Mouse (Mus musculus) adrenal gland, adult 2 months (tissue): ENCODE results near the gene Adcy3. TPM values are rescaled to one million over a fixed set of nuclear protein-coding genes. Genes with fewer than 3 reads are reported as not detected.
"Not testable (repeated sequence)": the region's sequence is repeated elsewhere in the genome, so short reads cannot be mapped to it uniquely, and the experiment has no call there.

Experiments used
- DNase-seq: peaks from one replicate; pipeline ENCODE4 v3.0.0; 2021
- polyA plus RNA-seq: library from polyadenylated mRNA; depleted of rRNA; stranded (reverse); fragments of >200 nt; gene quantifications from 2 replicates; pipeline ENCODE4 v1.2.3, GENCODE M21; 2012
- total RNA-seq, 2 experiments: library from RNA; stranded (reverse); gene quantifications; 2 replicates each; pipeline ENCODE4 v1.2.3; 2021

Adcy3 gene
- total and polyA plus RNA-seq, 3 experiments: 25.5 to 94.2 (median 43.3) TPM

GRCm38 (mm10) chr12:4180507-4180906, 47.6 kb downstream of the Adcy3 start:
- no peak for DNase-seq

- no peak for DNase-seq
Observed at GRCm38 (mm10) chr12:4184648-4185047, 51.7 kb downstream of the Adcy3 start.

- peak; percentile 85 for DNase-seq
Observed at GRCm38 (mm10) chr12:4188171-4189059, 55.5 kb downstream of the Adcy3 start.

DNA sequence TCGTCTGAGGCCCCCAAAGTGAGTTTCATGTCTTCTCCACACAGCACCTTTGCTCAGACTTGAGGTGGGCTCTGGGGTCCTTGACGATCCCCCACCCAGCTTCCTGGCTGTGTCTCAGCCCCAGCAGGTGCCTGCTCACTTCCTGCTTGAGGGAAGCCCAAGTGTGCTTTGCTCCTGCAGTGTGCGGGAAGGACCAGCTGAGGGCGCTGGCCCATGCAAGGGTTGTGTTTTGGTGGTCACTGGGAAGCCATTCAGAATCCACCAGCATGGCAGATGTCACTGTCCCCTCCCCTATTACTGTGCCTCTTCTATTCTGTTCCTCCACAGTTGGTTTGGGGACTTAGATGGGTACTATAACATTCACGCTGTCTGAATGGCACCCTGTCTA, 56.2 kb downstream of the Adcy3 start:
- no peak for DNase-seq

DNA sequence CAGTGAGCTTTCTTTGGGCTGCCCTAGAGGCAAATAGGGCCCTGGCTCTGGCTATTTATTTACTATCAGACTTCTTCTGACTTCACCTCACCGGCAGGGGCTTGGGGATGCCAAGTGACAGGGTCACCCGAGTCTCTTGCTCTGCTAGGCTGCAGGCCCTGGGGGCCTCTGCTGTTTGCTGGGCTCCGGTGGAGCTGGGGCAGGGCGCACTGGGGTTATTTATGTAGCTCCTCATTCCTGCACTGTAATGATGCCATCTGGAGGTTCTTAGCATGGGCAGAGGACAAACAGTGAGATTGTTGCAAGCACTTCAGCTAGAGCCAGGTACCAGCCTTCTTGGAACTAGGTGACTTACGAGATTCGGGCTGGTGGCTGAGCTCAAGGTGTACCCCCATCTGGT, 59.6 kb downstream of the Adcy3 start:
- no peak for DNase-seq

- DNase-seq: no peak
Observed at GRCm38 (mm10) chr12:4193025-4193740, 60.3 kb downstream of the Adcy3 start.

DNA sequence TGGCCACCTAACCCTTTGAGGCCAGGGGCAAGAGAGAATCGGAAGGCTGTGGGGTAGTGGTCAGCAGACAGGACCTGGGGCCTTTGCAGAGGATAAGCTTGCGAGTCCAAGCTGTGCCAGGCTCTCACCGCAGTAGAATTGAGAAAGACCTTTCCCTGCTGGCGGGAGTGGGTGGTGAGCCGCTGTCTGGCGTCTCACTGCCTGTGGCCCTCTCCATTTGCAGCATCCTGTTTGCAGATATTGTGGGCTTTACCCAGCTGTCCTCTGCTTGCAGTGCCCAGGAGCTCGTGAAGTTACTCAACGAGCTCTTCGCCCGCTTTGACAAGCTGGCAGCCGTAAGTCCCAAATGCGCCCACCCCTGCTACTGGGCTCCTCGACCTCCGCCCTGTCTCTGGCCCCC, 61.7 kb downstream of the Adcy3 start:
- DNase-seq: no peak

DNA sequence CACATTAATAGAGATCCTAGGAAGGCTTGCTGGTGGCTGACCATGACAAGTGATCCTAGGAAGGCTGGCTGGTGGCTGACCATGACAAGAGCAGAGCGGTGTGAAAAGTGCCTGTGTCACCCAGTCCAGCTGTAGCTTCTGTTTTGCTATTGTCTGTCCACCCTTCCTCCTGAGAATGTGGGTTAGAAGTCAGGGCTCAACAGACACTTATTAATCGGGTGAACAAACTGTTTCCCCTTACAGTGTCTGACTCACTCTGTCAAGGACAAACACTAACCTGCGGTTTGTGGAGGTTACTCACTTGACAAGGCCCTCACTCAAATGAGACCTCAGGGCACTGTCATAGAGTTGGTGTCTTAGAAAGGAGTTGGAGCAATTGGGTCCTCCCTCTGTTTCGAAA, 65.8 kb downstream of the Adcy3 start:
- DNase-seq: peak; percentile 73

GRCm38 (mm10) chr12:4199271-4199670, 66.4 kb downstream of the Adcy3 start:
- no peak for DNase-seq

DNA sequence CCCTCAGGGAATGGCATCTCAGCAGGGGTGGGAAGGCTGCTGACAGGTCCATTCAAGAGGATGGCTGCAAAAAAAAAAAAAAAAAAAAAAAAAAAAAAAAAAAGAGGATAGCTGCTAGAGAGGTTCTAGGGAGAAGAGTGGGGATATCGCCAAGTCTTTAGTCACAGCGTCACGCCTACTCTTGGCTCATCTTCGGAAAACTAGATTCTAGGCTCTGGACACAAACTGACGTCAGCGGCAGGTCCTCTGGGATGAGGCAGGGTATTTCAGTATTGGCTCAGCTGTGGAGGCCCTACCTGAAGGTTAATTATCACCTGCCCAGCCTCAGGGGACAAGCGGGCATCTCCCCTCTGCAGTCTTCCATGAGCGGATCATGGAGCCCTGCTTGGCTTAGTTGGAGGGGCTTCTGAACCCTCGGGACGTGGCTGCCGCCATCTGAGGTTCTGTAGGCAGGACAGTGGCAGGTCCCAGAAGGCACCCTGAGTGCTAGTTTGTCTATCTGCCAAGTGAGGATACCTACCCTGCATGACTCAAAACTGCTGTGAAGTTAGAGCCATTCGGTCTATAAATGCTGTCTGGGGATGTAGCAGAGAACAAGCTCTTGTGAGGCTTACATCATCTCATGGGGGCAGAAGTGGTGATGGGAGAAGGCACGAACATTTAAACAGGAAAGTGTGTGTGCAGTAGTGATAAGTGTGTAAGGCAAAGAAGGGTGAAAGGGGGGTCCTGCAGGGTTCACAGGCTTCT, 68.7 kb downstream of the Adcy3 start:
- DNase-seq: peak; percentile 51

- DNase-seq: no peak
Observed at GRCm38 (mm10) chr12:4202206-4202605, 69.3 kb downstream of the Adcy3 start.

GRCm38 (mm10) chr12:4206106-4206505, 73.2 kb downstream of the Adcy3 start:
- DNase-seq: no peak

- peak; percentile 68 for DNase-seq
Observed at GRCm38 (mm10) chr12:4208405-4209133, 75.7 kb downstream of the Adcy3 start.

DNA sequence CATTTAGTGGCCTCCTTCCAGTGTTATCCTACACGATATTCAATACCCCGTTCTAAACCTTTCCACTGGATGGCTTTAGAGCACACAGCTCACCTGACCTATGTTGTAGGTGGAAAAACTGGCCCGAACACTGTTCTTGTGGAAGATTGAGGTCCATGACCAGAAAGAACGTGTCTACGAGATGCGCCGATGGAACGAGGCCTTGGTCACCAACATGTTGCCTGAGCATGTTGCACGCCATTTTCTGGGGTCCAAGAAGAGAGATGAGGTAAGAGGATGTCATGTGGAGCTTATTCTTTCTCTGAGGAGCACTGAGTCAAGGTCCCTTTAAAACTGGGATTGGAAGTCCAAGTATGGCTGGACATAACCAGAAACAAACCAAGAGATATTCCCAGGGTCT, 76.3 kb downstream of the Adcy3 start:
- no peak for DNase-seq

- no peak for DNase-seq
Observed at GRCm38 (mm10) chr12:4211174-4211573, 78.3 kb downstream of the Adcy3 start.

DNA sequence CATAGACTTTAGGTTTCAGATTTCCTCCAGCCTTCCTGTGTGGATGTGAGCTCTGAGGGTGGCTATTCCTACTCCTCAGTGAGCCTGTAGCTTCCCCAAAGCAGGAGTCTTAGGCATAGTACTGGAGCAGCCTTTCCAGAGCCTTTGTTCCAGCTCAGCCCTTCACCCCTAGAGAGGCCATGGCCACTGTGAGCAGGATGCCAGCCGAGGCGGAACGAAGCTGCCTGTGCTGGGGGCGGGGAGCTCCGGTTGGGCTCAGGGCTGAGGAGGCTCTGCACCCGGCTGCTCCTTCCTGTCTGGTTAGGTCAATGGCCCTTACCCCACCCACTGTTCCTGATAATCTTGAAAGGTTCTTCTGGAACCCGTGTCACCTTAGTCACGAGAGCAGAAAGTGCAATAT, 80.0 kb downstream of the Adcy3 start:
- DNase-seq: peak; percentile 84

- no peak for DNase-seq
Observed at GRCm38 (mm10) chr12:4230156-4230555, 97.3 kb downstream of the Adcy3 start.

DNA sequence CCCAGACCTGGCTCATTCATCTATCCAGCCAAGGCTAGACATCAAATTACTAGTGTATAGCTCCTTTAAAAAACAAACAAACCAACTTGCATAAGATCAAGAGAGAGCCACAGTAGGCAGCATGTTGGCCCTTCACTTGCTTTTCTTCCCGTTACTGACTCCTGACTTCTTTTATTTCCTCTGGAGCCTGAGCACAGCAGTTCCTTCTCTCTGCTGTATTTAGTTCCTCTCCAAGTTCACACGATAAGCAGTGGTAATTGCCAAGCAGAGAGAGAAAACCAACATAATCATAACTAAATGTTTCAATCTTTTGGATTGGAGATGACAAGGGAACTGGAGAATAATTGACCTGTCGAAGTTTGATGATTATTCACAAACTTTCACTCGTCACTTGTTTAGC, 99.9 kb downstream of the Adcy3 start:
- DNase-seq: no peak

- peak; percentile 97 for DNase-seq
Observed at GRCm38 (mm10) chr12:4233572-4234508, 100.9 kb downstream of the Adcy3 start, which contains the start of the genes Ptrhd1 and Cenpo. Gene Ptrhd1, plus strand, starts transcription at chr12:4234027. Gene Cenpo, minus strand, starts transcription at chr12:4234294.

DNA sequence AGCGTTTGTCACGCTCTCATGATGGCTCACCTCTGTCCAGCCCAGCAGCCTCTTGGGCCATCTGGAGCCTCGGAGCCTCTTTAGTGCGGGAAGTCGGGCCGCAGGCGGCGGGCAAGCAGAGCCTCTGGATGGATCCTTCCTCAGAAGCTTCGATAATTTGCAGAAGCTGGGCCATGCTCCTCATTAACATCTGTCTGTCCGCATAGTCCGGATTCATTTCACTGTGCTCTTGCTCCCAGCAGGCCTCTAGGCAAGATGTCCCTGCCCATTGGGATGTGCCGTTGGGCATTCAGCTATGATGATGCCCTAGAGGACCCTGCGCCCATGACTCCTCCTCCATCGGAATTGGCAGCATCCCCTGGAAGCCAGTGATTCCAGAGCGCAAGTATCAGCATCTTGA, 104.6 kb downstream of the Adcy3 start:
- DNase-seq: no peak

DNA sequence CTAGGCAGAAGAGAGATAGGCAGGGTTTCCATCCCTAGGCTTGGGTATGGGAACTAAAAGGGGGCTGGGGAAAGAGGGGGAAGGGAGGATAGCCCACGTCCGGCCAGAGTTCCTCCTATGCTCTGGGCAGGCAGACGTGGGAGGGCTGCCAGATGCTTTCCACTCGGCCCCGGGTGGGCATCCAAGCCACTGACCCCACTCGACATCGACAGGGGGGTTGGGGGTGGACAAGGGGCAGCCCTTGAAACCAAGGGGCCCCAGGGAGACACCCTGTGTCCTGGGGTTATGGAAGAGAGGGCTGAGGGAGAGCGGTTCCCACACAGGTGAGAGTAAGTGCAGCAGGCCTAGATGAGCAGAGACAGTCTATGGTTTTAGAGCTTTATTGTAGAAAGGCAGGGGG, 107.4 kb downstream of the Adcy3 start:
- DNase-seq: not testable (repeated sequence)
